Mouse (Mus musculus) embryo, embryonic 10 days (tissue): ENCODE results near the gene Otop3.
"Not testable (repeated sequence)": the region's sequence is repeated elsewhere in the genome, so short reads cannot be mapped to it uniquely, and the experiment has no call there.

ENCODE experiments used
- DNase-seq: peaks from one replicate; pipeline ENCODE4 v3.0.0-alpha.2; 2015; ENCODE audit warnings: low spot score

Gene Otop3

GRCm38 (mm10) chr11:115366706-115367394 lies 32.3 kb downstream of the Otop3 start:
- DNase-seq: no peak

GRCm38 (mm10) chr11:115367395-115367944 lies 32.9 kb downstream of the Otop3 start, which contains the start of gene Hid1:
Gene Hid1, minus strand, starts transcription at chr11:115367756.
- DNase-seq: peak; percentile 74

- no peak for DNase-seq
These were observed 35.8 kb downstream of the Otop3 start for GRCm38 (mm10) chr11:115370368-115370767.

- DNase-seq: no peak
These were observed 36.8 kb downstream of the Otop3 start for GRCm38 (mm10) chr11:115371354-115371753.

GRCm38 (mm10) chr11:115372015-115372414 lies 37.5 kb downstream of the Otop3 start:
- no peak for DNase-seq

GRCm38 (mm10) chr11:115372737-115373136 lies 38.2 kb downstream of the Otop3 start:
- DNase-seq: no peak

GRCm38 (mm10) chr11:115373805-115374694 lies 39.5 kb downstream of the Otop3 start:
- peak; percentile 71 for DNase-seq

GRCm38 (mm10) chr11:115374695-115375425 lies 40.3 kb downstream of the Otop3 start:
- DNase-seq: no peak

GRCm38 (mm10) chr11:115376722-115377121 lies 42.2 kb downstream of the Otop3 start:
- DNase-seq: no peak

GRCm38 (mm10) chr11:115377254-115377653 lies 42.7 kb downstream of the Otop3 start:
- DNase-seq: no peak

- DNase-seq: no peak
These were observed 43.3 kb downstream of the Otop3 start for GRCm38 (mm10) chr11:115377854-115378253.

- no peak for DNase-seq
These were observed 46.7 kb downstream of the Otop3 start for GRCm38 (mm10) chr11:115381276-115381675.

- DNase-seq: peak; percentile 96
These were observed 47.4 kb downstream of the Otop3 start, which contains the start of gene Cdr2l for GRCm38 (mm10) chr11:115381743-115382539. Gene Cdr2l, plus strand, starts transcription at chr11:115381916.

GRCm38 (mm10) chr11:115382891-115383290 lies 48.4 kb downstream of the Otop3 start:
- peak; percentile 44 for DNase-seq

- DNase-seq: no peak
These were observed 49.4 kb downstream of the Otop3 start for GRCm38 (mm10) chr11:115383701-115384474.

GRCm38 (mm10) chr11:115384587-115384986 lies 50.1 kb downstream of the Otop3 start:
- peak; percentile 45 for DNase-seq

GRCm38 (mm10) chr11:115386859-115387258 lies 52.3 kb downstream of the Otop3 start:
- not testable (repeated sequence) for DNase-seq

- DNase-seq: no peak
These were observed 56.8 kb downstream of the Otop3 start for GRCm38 (mm10) chr11:115391358-115391757.

GRCm38 (mm10) chr11:115393721-115394325 lies 59.3 kb downstream of the Otop3 start:
- DNase-seq: no peak
